Mouse (Mus musculus) limb, embryonic 14.5 days (tissue): Measurements from ENCODE around the gene Dhrs4. TPM values are rescaled to one million over a fixed set of nuclear protein-coding genes. Genes with fewer than 3 reads are reported as not detected.

Source experiments
- ATAC-seq: fragments of 200-750 bp; cut with Nextera tagmentation; 2 replicates; pipeline ENCODE4 v1.8.0; 2017; ENCODE audit warnings: low read depth, moderate number of reproducible peaks, moderate TSS enrichment; ENCODE audit not compliant: low FRiP score
- DNase-seq: peaks from one replicate; pipeline ENCODE4 v3.0.0-alpha.2; 2015; ENCODE audit warnings: low spot score
- H3K27ac ChIP-seq: fragments of 300-500 bp; sonication (generic); replicated peaks from 2 replicates; pipeline ENCODE4 v1.5.1; 2014; ENCODE audit warnings: low read depth, mild to moderate bottlenecking, low read length, moderate library complexity, mixed read lengths
- H3K27me3 ChIP-seq: fragments of 300-500 bp; sonication (generic); 2 replicates; pipeline ENCODE4 v1.6.1; 2014; ENCODE audit warnings: low read length, mixed read lengths; ENCODE audit not compliant: control insufficient read depth, insufficient read depth
- H3K36me3 ChIP-seq: fragments of 300-500 bp; sonication (generic); 2 replicates; pipeline ENCODE4 v1.6.1; 2014; ENCODE audit warnings: mild to moderate bottlenecking, low read length, moderate library complexity, mixed read lengths; ENCODE audit not compliant: control insufficient read depth, insufficient read depth
- H3K4me1 ChIP-seq: fragments of 300-500 bp; sonication (generic); 2 replicates; pipeline ENCODE4 v1.6.1; 2014; ENCODE audit warnings: antibody characterized with exemption, low read length, mixed read lengths; ENCODE audit not compliant: control insufficient read depth, insufficient read depth
- H3K4me2 ChIP-seq: fragments of 300-500 bp; sonication (generic); replicated peaks from 2 replicates; pipeline ENCODE4 v1.6.1; 2014; ENCODE audit warnings: low read depth, mild to moderate bottlenecking, low read length, moderate library complexity; ENCODE audit not compliant: severe bottlenecking
- H3K4me3 ChIP-seq: fragments of 300-500 bp; sonication (generic); replicated peaks from 2 replicates; pipeline ENCODE4 v1.5.1; 2014; ENCODE audit warnings: low read length
- H3K9ac ChIP-seq: fragments of 300-500 bp; sonication (generic); 2 replicates; pipeline ENCODE4 v1.6.1; 2014; ENCODE audit warnings: mild to moderate bottlenecking, low read depth, low read length, moderate library complexity; ENCODE audit not compliant: severe bottlenecking
- H3K9me3 ChIP-seq: fragments of 300-500 bp; sonication (generic); 2 replicates; pipeline ENCODE4 v1.6.1; 2016; ENCODE audit warnings: low read length; ENCODE audit not compliant: control insufficient read depth
- POLR2A ChIP-seq: fragments of 200-500 bp; IDR thresholded peaks from 2 replicates; pipeline ENCODE4 v1.8.0; 2012; ENCODE audit warnings: inconsistent platforms, mild to moderate bottlenecking, moderate library complexity, borderline replicate concordance; ENCODE audit not compliant: insufficient read depth, insufficient read length; ENCODE audit errors: extremely low read depth
- WGBS: fragments of 180-500 bp; shearing (Covaris S2); extraction: QIAGEN DNeasy Blood & Tissue Kit; methylation state at CpG from one replicate; pipeline ENCODE4 v1.1.7; 2014; 5-methylcytosine and 5-hydroxymethylcytosine counted together
- polyA plus RNA-seq, 2 experiments: library from polyadenylated mRNA; depleted of rRNA in 1 of 2; stranded (reverse) in 1 of 2; unstranded in 1 of 2; fragments of >200 nt; fragmentation: Nextera tagmentation in 1 of 2; extraction: Ambion mirVana in 1 of 2; gene quantifications; 2 replicates each; pipeline versions ENCODE4 v1.2.1 to v1.2.3; 2012 to 2014

The Dhrs4 gene
- polyA plus RNA-seq, 2 experiments: 48.4 to 58.6 TPM

- no peaks in the 10 kb centered on the region for H3K9me3 ChIP-seq
- no peaks in the 10 kb centered on the region for H3K4me1 ChIP-seq
- no peaks in the 10 kb centered on the region for H3K27me3 ChIP-seq
- H3K36me3 ChIP-seq: peaks cover 30% of the 10 kb centered on the region
- TF ChIP-seq POLR2A: no peak
- H3K27ac ChIP-seq: no peak overlapping the region
- no peak for DNase-seq
- H3K9ac ChIP-seq: no peak overlapping the region
- WGBS: 80% methylated on average over 5 of the region's 5 CpGs
- no peak overlapping the region for H3K4me2 ChIP-seq
- H3K4me3 ChIP-seq: no peak overlapping the region
- ATAC-seq: no peak
Measured at GRCm38 (mm10) chr14:55484430-55485085, 6.0 kb downstream of the Dhrs4 start.

- Histone ChIP-seq H3K9ac (no peak overlapping the region), H3K4me1 (peaks cover 4% of the 10 kb centered on the region; the same call in 1 of the 2 replicates), H3K27ac (no peak overlapping the region), H3K9me3 (no peaks in the 10 kb centered on the region), H3K27me3 (no peaks in the 10 kb centered on the region), H3K36me3 (peaks cover 30% of the 10 kb centered on the region), H3K4me2 (no peak overlapping the region), H3K4me3 (no peak overlapping the region)
- no peak for ATAC-seq
- no peak for DNase-seq
- WGBS: 89% methylated on average over 8 of the region's 8 CpGs
- TF ChIP-seq POLR2A: no peak
Measured at GRCm38 (mm10) chr14:55486836-55487235, 8.3 kb downstream of the Dhrs4 start.

GRCm38 (mm10) chr14:55490361-55491201, 12.0 kb downstream of the Dhrs4 start, which contains the start of gene Carmil3:
Carmil3 (plus strand) TSS chr14:55490651.
- peak; percentile 84 for DNase-seq
- 1% methylated on average over 38 of the region's 68 CpGs for WGBS
- Histone ChIP-seq H3K27me3 (no peaks in the 10 kb centered on the region), H3K4me3 (peak within 1 kb of the TSS; percentile 72), H3K4me2 (peak within 1 kb of the TSS; percentile 96), H3K9me3 (no peaks in the 10 kb centered on the region), H3K9ac (peak within 1 kb of the TSS; percentile 66), H3K4me1 (peaks cover 4% of the 10 kb centered on the region; the same call in 1 of the 2 replicates), H3K27ac (peak within 1 kb of the TSS; percentile 13; the same call in 1 of the 2 replicates), H3K36me3 (peaks cover 21% of the 10 kb centered on the region)
- no peak for TF ChIP-seq POLR2A
- peak; percentile 88 for ATAC-seq

GRCm38 (mm10) chr14:55491291-55491833, 12.8 kb downstream of the Dhrs4 start:
- peak overlapping the region; percentile 66 for H3K9ac ChIP-seq
- H3K36me3 ChIP-seq: peaks cover 16% of the 10 kb centered on the region
- no peak for TF ChIP-seq POLR2A
- peaks cover 4% of the 10 kb centered on the region; the same call in 1 of the 2 replicates for H3K4me1 ChIP-seq
- H3K9me3 ChIP-seq: no peaks in the 10 kb centered on the region
- H3K4me3 ChIP-seq: peak overlapping the region; percentile 72
- no peaks in the 10 kb centered on the region for H3K27me3 ChIP-seq
- peak overlapping the region; percentile 13; the same call in 1 of the 2 replicates for H3K27ac ChIP-seq
- peak overlapping the region; percentile 96 for H3K4me2 ChIP-seq
- ATAC-seq: peak; percentile 56
- WGBS: 1% methylated on average over 23 of the region's 30 CpGs
- DNase-seq: peak; percentile 45

GRCm38 (mm10) chr14:55492103-55492502, 13.5 kb downstream of the Dhrs4 start:
- peaks cover 10% of the 10 kb centered on the region; the same call in 1 of the 2 replicates for H3K36me3 ChIP-seq
- H3K9me3 ChIP-seq: no peaks in the 10 kb centered on the region
- peaks cover 4% of the 10 kb centered on the region; the same call in 1 of the 2 replicates for H3K4me1 ChIP-seq
- no peak for ATAC-seq
- H3K4me3 ChIP-seq: no peak overlapping the region
- no peak for TF ChIP-seq POLR2A
- no peak overlapping the region for H3K27ac ChIP-seq
- WGBS: 17% methylated on average over 3 of the region's 3 CpGs
- no peak overlapping the region for H3K9ac ChIP-seq
- no peak for DNase-seq
- 0 out of 2 replicates have a peak overlapping the region, but pooled peaks have one; percentile 96 for H3K4me2 ChIP-seq
- no peaks in the 10 kb centered on the region for H3K27me3 ChIP-seq
